In the genomic region with DNA sequence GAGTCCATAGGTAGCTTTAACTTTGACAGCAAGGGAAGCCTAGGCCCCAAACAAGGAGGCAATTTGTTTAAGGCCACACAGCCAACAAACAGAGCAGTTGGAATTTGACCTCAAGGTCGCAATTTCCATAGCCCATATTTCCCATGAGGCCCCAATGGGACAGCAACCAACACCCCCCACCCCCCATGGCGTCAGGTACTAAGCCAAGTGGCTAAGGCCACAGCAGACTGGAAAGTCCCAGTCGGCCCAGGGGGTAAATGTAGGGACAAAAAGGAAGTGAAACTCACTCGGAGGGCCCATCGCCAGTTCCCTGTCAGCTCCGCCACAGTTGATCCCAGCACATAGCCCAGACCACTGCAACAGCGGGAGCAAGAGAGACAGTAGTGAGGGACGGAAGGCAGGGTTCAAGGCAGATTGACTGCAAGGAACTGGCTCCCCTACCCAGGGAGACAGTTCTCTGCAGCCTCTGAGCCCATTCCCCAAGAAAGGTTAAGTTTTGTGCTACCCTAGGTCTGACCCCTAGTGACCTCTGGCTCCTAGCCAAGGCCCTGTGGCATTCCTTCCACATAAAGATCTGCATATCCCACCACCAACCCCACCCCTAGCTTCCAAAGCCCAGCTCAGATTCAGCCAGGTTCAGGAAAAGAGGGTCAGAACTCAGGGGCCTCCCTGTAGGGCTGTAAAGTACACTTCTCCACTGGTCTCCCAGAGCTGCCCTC, we compare ENCODE assay signal across 12 mouse cellular contexts. TPM values are rescaled to one million over a fixed set of nuclear protein-coding genes. Genes with fewer than 3 reads are reported as not detected.
DNase-seq lines count a peak whose midpoint lies in the region; ATAC-seq and TF ChIP-seq lines count a peak whose summit lies in the region.
"Had no signal": no experiment of that assay in that cellular context is flagged by ENCODE, and none has a peak within 500 bp of the region (broad histone marks: within the 10 kb centered on the region; RNA-seq: fewer than 3 reads in every experiment).

No protein-coding gene starts in this region.

- no peak for TF ChIP-seq EP300 in ES-Bruce4 (IDR thresholded peaks at IDR 0.05; ENCODE audit: insufficient read depth, low read depth, low read length)
- TF ChIP-seq EP300 in heart, postnatal 0 days (IDR thresholded peaks at IDR 0.05; ENCODE audit: low read depth) = no peak
- no peak for TF ChIP-seq EP300 in lung, postnatal 0 days (IDR thresholded peaks at IDR 0.05)

- H3K4me2 ChIP-seq in heart, postnatal 0 days (ENCODE audit: low read depth, low read length) = no peak overlapping the region
- no peak overlapping the region for H3K4me2 ChIP-seq in lung, postnatal 0 days (replicated peaks; ENCODE audit: low read depth, low read length)
- no peak overlapping the region for H3K4me2 ChIP-seq in hindbrain, embryonic 13.5 days
- H3K4me2 ChIP-seq: hindbrain, embryonic 15.5 days; stomach, embryonic 15.5 days had no signal

- H3K9me3 ChIP-seq in ES-Bruce4 (replicated peaks; ENCODE audit: control insufficient read depth, insufficient read depth, low read length, poor library complexity, severe bottlenecking) = no peaks in the 10 kb centered on the region
- H3K9me3 ChIP-seq in heart, postnatal 0 days (replicated peaks; ENCODE audit: control insufficient read depth, low read length) = no peaks in the 10 kb centered on the region
- H3K9me3 ChIP-seq in lung, postnatal 0 days (ENCODE audit: low read length) = no peaks in the 10 kb centered on the region
- H3K9me3 ChIP-seq in hindbrain, embryonic 13.5 days = 0 out of 2 replicates have a peak, but pooled peaks cover 4% of the 10 kb centered on the region
- H3K9me3 ChIP-seq: hindbrain, embryonic 15.5 days; stomach, embryonic 15.5 days had no signal

- no peak overlapping the region for H3K4me3 ChIP-seq in ES-Bruce4 (ENCODE audit: low read depth, low read length)
- H3K4me3 ChIP-seq in heart, postnatal 0 days (ENCODE audit: low read depth, low read length) = no peak overlapping the region
- no peak overlapping the region for H3K4me3 ChIP-seq in lung, postnatal 0 days (ENCODE audit: low read depth, low read length)
- H3K4me3 ChIP-seq in hindbrain, embryonic 13.5 days = no peak overlapping the region
- H3K4me3 ChIP-seq: hindbrain, embryonic 15.5 days; stomach, embryonic 15.5 days had no signal

- no peak for TF ChIP-seq POLR2A in ES-Bruce4 (IDR thresholded peaks at IDR 0.05; ENCODE audit: insufficient read depth, low read length)

- H3K36me3 ChIP-seq in ES-Bruce4 (ENCODE audit: control insufficient read depth, insufficient read depth, low read length, poor library complexity, severe bottlenecking) = no peaks in the 10 kb centered on the region
- no peaks in the 10 kb centered on the region for H3K36me3 ChIP-seq in heart, postnatal 0 days (replicated peaks; ENCODE audit: control insufficient read depth, insufficient read depth, low read length)
- H3K36me3 ChIP-seq in lung, postnatal 0 days (ENCODE audit: insufficient read depth, low read length) = no peaks in the 10 kb centered on the region
- H3K36me3 ChIP-seq in hindbrain, embryonic 13.5 days = no peaks in the 10 kb centered on the region
- H3K36me3 ChIP-seq: hindbrain, embryonic 15.5 days; stomach, embryonic 15.5 days had no signal

- no peaks in the 10 kb centered on the region for H3K27me3 ChIP-seq in ES-Bruce4 (ENCODE audit: control insufficient read depth, insufficient read depth, low read length, poor library complexity, severe bottlenecking)
- H3K27me3 ChIP-seq in heart, postnatal 0 days (ENCODE audit: control insufficient read depth, insufficient read depth, low read length) = no peaks in the 10 kb centered on the region
- H3K27me3 ChIP-seq in lung, postnatal 0 days (replicated peaks; ENCODE audit: insufficient read depth, low read length) = no peaks in the 10 kb centered on the region
- H3K27me3 ChIP-seq in hindbrain, embryonic 13.5 days = 0 out of 2 replicates have a peak, but pooled peaks cover 2% of the 10 kb centered on the region
- H3K27me3 ChIP-seq: hindbrain, embryonic 15.5 days; stomach, embryonic 15.5 days had no signal

- peaks cover 3% of the 10 kb centered on the region for H3K4me1 ChIP-seq in ES-Bruce4 (ENCODE audit: control insufficient read depth, insufficient read depth, low read length)
- no peaks in the 10 kb centered on the region for H3K4me1 ChIP-seq in heart, postnatal 0 days (ENCODE audit: control insufficient read depth, insufficient read depth)
- H3K4me1 ChIP-seq in lung, postnatal 0 days (ENCODE audit: insufficient read depth, low read depth, low read length) = no peaks in the 10 kb centered on the region
- H3K4me1 ChIP-seq in hindbrain, embryonic 13.5 days (replicated peaks) = no peaks in the 10 kb centered on the region
- H3K4me1 ChIP-seq: hindbrain, embryonic 15.5 days; stomach, embryonic 15.5 days had no signal

- no peak overlapping the region for H3K9ac ChIP-seq in ES-Bruce4 (ENCODE audit: low read depth, poor library complexity, severe bottlenecking)
- H3K9ac ChIP-seq in heart, postnatal 0 days (replicated peaks; ENCODE audit: low read depth, low read length) = no peak overlapping the region
- H3K9ac ChIP-seq in lung, postnatal 0 days (replicated peaks; ENCODE audit: low read depth) = no peak overlapping the region
- H3K9ac ChIP-seq in hindbrain, embryonic 13.5 days = no peak overlapping the region
- H3K9ac ChIP-seq: hindbrain, embryonic 15.5 days; stomach, embryonic 15.5 days had no signal

- 50% methylated on average over 8 of the region's 8 CpGs for WGBS in heart, postnatal 0 days
- 64% methylated on average over 8 of the region's 8 CpGs for WGBS in lung, postnatal 0 days
- 59% methylated on average over 8 of the region's 8 CpGs for WGBS in hindbrain, embryonic 13.5 days

- H3K27ac ChIP-seq in ES-Bruce4 (ENCODE audit: insufficient read depth, low read length) = peak overlapping the region; percentile 2; the same call in 1 of the 2 replicates
- H3K27ac ChIP-seq in heart, postnatal 0 days (ENCODE audit: low read depth) = no peak overlapping the region
- H3K27ac ChIP-seq in lung, postnatal 0 days (ENCODE audit: low read length) = no peak overlapping the region
- H3K27ac ChIP-seq in hindbrain, embryonic 13.5 days = no peak overlapping the region
- H3K27ac ChIP-seq: hindbrain, embryonic 15.5 days; stomach, embryonic 15.5 days had no signal

- TF ChIP-seq CTCF in ES-Bruce4 (IDR thresholded peaks at IDR 0.05; ENCODE audit: low read depth, low read length) = no peak
- TF ChIP-seq CTCF in heart, postnatal 0 days (IDR thresholded peaks at IDR 0.05; ENCODE audit: low read depth) = no peak
- TF ChIP-seq CTCF in lung, postnatal 0 days (IDR thresholded peaks at IDR 0.05) = no peak

- ATAC-seq in heart, postnatal 0 days (ENCODE audit: insufficient read depth, low read depth) = peak; percentile 58
- peak; percentile 17; the same call in 1 of the 2 replicates for ATAC-seq in lung, postnatal 0 days
- no peak for ATAC-seq in hindbrain, embryonic 13.5 days (ENCODE audit: low FRiP score)
- ATAC-seq: midbrain, embryonic 16.5 days had no signal

- peak; percentile 28 for DNase-seq in gastrocnemius, postnatal 25 days
- no peak for DNase-seq in gastrocnemius, adult 8-10 months (ENCODE audit: low spot score in 2 of 2)
- DNase-seq in heart, postnatal 0 days (ENCODE audit: low spot score) = no peak
- peak; percentile 19 for DNase-seq in lung, postnatal 0 days (ENCODE audit: low spot score)
- DNase-seq in thymus, postnatal 0 days (ENCODE audit: low spot score) = no peak
- no peak for DNase-seq in thymus, postnatal 4 days
- DNase-seq: cerebellum, adult 9-10 months had no signal

RNA-seq across cellular contexts. Expression of gene Spns3, which starts 12.1 kb away (rescaled TPM):
- under 1 TPM; 0.11 to 0.26 TPM for total RNA-seq in gastrocnemius, postnatal 25 days (2021)
- under 1 TPM in 3 of 4 experiments, not detected in 1; 0.29 to 0.38 (median 0.31) TPM for total RNA-seq in gastrocnemius, adult 8-10 months (2022)
- polyA plus RNA-seq in ES-Bruce4 (2011; ENCODE audit: insufficient read depth, insufficient read length, low read depth, missing spikeins) = 0.15 TPM in 1 of 2 replicates, not detected in the other
- total RNA-seq in heart, postnatal 0 days (2014; rRNA removed; ENCODE audit: low replicate concordance) = not detected in 2 replicates
- polyA plus RNA-seq in heart, postnatal 0 days (2015; fragmentation: Nextera tagmentation; extraction: Ambion mirVana) = 0.04 TPM in 2 replicates
- 0.06 and 0.12 TPM in 2 replicates for polyA plus RNA-seq in lung, postnatal 0 days (2015; fragmentation: Nextera tagmentation; extraction: Ambion mirVana)
- 6.4 and 7.6 TPM in 2 replicates for polyA plus RNA-seq in thymus, postnatal 0 days (2015; fragmentation: Nextera tagmentation; extraction: Ambion mirVana)
- 0.10 and 0.16 TPM in 2 replicates for polyA plus RNA-seq in hindbrain, embryonic 13.5 days (2015; fragmentation: Nextera tagmentation; extraction: Ambion mirVana)
- polyA plus RNA-seq: midbrain, embryonic 16.5 days had no signal

RNA-seq across cellular contexts. Expression of gene Spns2, which starts 48.5 kb away (rescaled TPM):
- total RNA-seq in gastrocnemius, postnatal 25 days (2021) = 10 to 100 TPM; 12.4 to 16.9 TPM
- total RNA-seq in gastrocnemius, adult 8-10 months (2022) = 10 to 100 TPM; 32.1 to 69.6 (median 54.1) TPM
- 0.48 and 1.3 TPM in 2 replicates for polyA plus RNA-seq in ES-Bruce4 (2011; ENCODE audit: insufficient read depth, insufficient read length, low read depth, missing spikeins)
- 31.8 and 44.2 TPM in 2 replicates for total RNA-seq in heart, postnatal 0 days (2014; rRNA removed; ENCODE audit: low replicate concordance)
- polyA plus RNA-seq in heart, postnatal 0 days (2015; fragmentation: Nextera tagmentation; extraction: Ambion mirVana) = 2.4 and 2.9 TPM in 2 replicates
- 11.1 and 12.2 TPM in 2 replicates for polyA plus RNA-seq in lung, postnatal 0 days (2015; fragmentation: Nextera tagmentation; extraction: Ambion mirVana)
- 1.4 and 1.5 TPM in 2 replicates for polyA plus RNA-seq in thymus, postnatal 0 days (2015; fragmentation: Nextera tagmentation; extraction: Ambion mirVana)
- 8.4 and 9.7 TPM in 2 replicates for polyA plus RNA-seq in hindbrain, embryonic 13.5 days (2015; fragmentation: Nextera tagmentation; extraction: Ambion mirVana)

Comparison
In these comparisons a context has a peak if more than half of its experiments do, and no peak if none do; other contexts are left out.
1. DNase-seq: peak in gastrocnemius, postnatal 25 days (single experiment) and lung, postnatal 0 days (single experiment); none in gastrocnemius, adult 8-10 months (0 of 2), heart, postnatal 0 days (single experiment), thymus, postnatal 0 days (single experiment) and thymus, postnatal 4 days (single experiment).